Mouse (Mus musculus) lung, embryonic 15.5 days (tissue): Measurements from ENCODE around the gene Slc13a4. TPM values are rescaled to one million over a fixed set of nuclear protein-coding genes. Genes with fewer than 3 reads are reported as not detected.

Experiments used
- ATAC-seq: fragments of 200-750 bp; cut with Nextera tagmentation; 2 replicates; pipeline ENCODE4 v1.8.0; 2017; ENCODE audit warnings: moderate number of reproducible peaks, borderline replicate concordance; ENCODE audit not compliant: low FRiP score, low TSS enrichment; ENCODE audit errors: extremely low read depth
- H3K27ac ChIP-seq: fragments of 300-500 bp; sonication (generic); 2 replicates; pipeline ENCODE4 v1.5.1; 2015; ENCODE audit warnings: moderate library complexity, mild to moderate bottlenecking, inconsistent platforms
- H3K27me3 ChIP-seq: fragments of 300-500 bp; sonication (generic); 2 replicates; pipeline ENCODE4 v1.6.1; 2015; ENCODE audit warnings: inconsistent platforms
- H3K36me3 ChIP-seq: fragments of 300-500 bp; sonication (generic); 2 replicates; pipeline ENCODE4 v1.6.1; 2015; ENCODE audit warnings: inconsistent platforms
- H3K4me1 ChIP-seq: fragments of 300-500 bp; sonication (generic); 2 replicates; pipeline ENCODE4 v1.6.1; 2015; ENCODE audit warnings: inconsistent platforms
- H3K4me2 ChIP-seq: fragments of 300-500 bp; sonication (generic); 2 replicates; pipeline ENCODE4 v1.6.1; 2015; ENCODE audit warnings: inconsistent platforms, mild to moderate bottlenecking, moderate library complexity
- H3K4me3 ChIP-seq: fragments of 300-500 bp; sonication (generic); 2 replicates; pipeline ENCODE4 v1.5.1; 2015; ENCODE audit warnings: mild to moderate bottlenecking, inconsistent platforms
- H3K9ac ChIP-seq: fragments of 300-500 bp; sonication (generic); 2 replicates; pipeline ENCODE4 v1.6.1; 2015; ENCODE audit warnings: inconsistent platforms
- H3K9me3 ChIP-seq: fragments of 300-500 bp; sonication (generic); 2 replicates; pipeline ENCODE4 v1.6.1; 2016; ENCODE audit warnings: inconsistent platforms
- WGBS: fragments of 180-500 bp; shearing (Covaris S2); methylation state at CpG from one replicate; pipeline ENCODE4 v1.1.7; 2015; 5-methylcytosine and 5-hydroxymethylcytosine counted together
- polyA plus RNA-seq: library from polyadenylated mRNA; unstranded; fragments of >200 nt; fragmentation: Nextera tagmentation; extraction: Ambion mirVana; gene quantifications from 2 replicates; pipeline ENCODE4 v1.2.1, GENCODE M21; 2015

Slc13a4 gene
- polyA plus RNA-seq, 1 experiment from 2014 or later: 0.14 TPM

DNA sequence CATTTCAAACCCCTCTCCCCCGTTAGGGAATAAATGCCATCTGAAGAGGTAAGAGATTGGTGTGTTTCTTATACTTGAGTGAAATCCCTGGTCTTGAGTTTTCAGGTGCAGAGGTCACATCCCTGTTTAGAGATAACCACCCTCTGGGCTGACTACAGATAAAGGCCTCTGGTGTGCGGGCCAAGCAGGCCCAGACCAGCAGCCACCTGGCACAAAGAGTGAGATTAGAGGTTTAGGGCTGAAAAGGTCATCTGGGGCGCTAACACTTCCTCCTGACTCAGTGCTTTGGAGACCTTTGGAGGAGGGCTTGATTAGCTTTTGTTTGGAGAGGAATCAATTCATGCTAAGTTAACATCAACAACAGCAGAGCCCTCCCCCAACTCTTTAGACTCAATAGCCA lies 25.7 kb upstream of the Slc13a4 start:
- Histone ChIP-seq H3K4me1 (0 out of 2 replicates have a peak, but pooled peaks cover 2% of the 10 kb centered on the region), H3K9me3 (no peaks in the 10 kb centered on the region), H3K4me3 (no peak overlapping the region), H3K9ac (no peak overlapping the region), H3K4me2 (no peak overlapping the region), H3K27me3 (no peaks in the 10 kb centered on the region), H3K36me3 (no peaks in the 10 kb centered on the region), H3K27ac (no peak overlapping the region)
- no peak for ATAC-seq
- WGBS: 27% methylated on average over 3 of the region's 3 CpGs

DNA sequence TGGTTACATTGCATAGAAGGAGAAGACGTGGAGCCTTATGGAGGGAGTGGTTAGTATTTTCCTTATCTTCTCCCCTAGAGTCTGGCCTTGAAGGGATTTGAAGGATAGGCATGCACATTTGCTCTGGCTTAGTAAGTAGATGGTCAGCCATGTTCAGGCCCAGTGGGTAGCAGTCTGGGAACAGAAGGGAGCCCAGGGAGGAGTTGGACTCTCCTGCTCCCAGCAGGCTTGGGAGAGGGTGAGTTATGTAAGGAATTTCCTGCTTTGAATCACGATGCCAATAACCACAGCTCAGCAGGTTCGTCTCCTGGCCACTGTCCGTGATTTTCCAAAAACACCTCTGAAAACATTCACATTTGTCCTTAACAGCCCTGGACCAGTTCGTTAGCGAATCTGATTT lies 22.9 kb upstream of the Slc13a4 start:
- Histone ChIP-seq H3K4me3 (no peak overlapping the region), H3K4me2 (no peak overlapping the region), H3K9ac (no peak overlapping the region), H3K27ac (no peak overlapping the region), H3K4me1 (peaks cover 11% of the 10 kb centered on the region), H3K9me3 (no peaks in the 10 kb centered on the region), H3K27me3 (no peaks in the 10 kb centered on the region), H3K36me3 (no peaks in the 10 kb centered on the region)
- 29% methylated on average over 6 of the region's 6 CpGs for WGBS
- no peak for ATAC-seq

DNA sequence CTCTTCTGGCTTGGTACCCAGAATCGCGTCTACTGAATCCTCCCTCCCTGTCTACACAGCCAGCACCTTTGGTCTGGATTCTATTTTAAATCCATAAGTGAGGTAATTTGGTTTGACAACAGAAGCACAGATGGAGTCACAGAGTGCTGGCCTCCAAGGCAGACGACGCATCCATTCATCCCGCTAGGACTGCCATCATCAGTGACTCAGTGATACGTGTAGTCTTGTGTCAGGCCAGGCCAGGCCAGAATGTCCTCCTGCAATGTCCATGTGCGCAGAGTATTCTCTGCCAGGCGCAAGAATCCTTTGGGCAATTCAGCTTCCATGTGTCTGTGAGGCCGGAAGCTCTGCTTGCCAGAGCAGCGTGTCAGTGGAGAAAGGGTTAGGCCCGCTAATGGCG lies 22.0 kb upstream of the Slc13a4 start:
- no peaks in the 10 kb centered on the region for H3K36me3 ChIP-seq
- no peaks in the 10 kb centered on the region for H3K9me3 ChIP-seq
- H3K27me3 ChIP-seq: no peaks in the 10 kb centered on the region
- no peak for ATAC-seq
- no peak overlapping the region for H3K9ac ChIP-seq
- no peak overlapping the region for H3K4me3 ChIP-seq
- 93% methylated on average over 12 of the region's 12 CpGs for WGBS
- no peak overlapping the region for H3K27ac ChIP-seq
- peaks cover 13% of the 10 kb centered on the region for H3K4me1 ChIP-seq
- no peak overlapping the region for H3K4me2 ChIP-seq

DNA sequence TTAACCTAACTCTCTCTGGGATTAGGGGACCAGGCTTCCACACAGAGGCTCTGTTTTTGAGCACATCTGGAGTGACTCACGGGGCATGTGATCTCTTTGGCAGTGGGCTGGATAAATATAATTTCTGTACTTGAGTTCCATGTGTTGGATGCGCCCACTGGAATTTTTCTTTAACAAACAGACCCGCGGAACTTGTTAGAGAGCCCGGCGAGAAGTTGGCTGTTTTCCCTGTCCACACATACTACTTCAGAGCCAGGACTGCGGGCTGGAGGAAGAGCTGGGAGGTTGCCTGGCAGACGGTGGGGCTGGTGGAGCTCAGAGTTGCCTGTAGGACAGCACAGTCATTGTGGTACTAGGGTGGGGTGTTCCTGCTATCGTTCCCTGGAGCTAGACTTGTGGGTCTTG lies 18.2 kb upstream of the Slc13a4 start, which contains the start of gene Fam180a:
TSS of gene Fam180a (minus strand) at position 31 of the 405 bp plus-strand sequence.
- 19% methylated on average over 9 of the region's 9 CpGs for WGBS
- no peaks in the 10 kb centered on the region for H3K27me3 ChIP-seq
- H3K36me3 ChIP-seq: no peaks in the 10 kb centered on the region
- H3K27ac ChIP-seq: peak within 1 kb of the TSS; percentile 14; the same call in 1 of the 2 replicates
- no peaks in the 10 kb centered on the region for H3K9me3 ChIP-seq
- H3K4me3 ChIP-seq: no peak within 1 kb of the TSS
- peak; percentile 72; the same call in 1 of the 2 replicates for ATAC-seq
- peaks cover 13% of the 10 kb centered on the region for H3K4me1 ChIP-seq
- H3K4me2 ChIP-seq: no peak within 1 kb of the TSS
- no peak within 1 kb of the TSS for H3K9ac ChIP-seq

DNA sequence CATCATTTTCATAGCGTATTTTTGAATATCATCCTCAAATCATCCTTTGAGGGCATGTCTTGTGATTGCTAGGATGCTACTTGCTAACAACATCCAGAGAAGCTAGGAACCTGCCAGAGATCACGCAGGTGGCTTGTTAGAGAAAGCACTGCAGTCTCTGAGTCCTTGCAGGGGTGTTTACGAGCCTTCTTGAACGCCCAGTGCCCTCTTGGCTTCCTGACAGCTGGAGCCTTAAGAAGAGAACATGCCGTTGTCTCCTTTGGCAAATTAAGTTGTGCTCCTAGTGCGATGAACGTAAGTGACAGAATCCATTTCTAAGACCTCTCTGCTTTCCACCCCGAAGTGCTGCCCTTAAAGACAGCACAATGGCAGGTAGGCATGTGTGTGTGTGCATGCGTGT lies 16.4 kb upstream of the Slc13a4 start:
- Histone ChIP-seq H3K27me3 (no peaks in the 10 kb centered on the region), H3K9me3 (no peaks in the 10 kb centered on the region), H3K9ac (no peak overlapping the region), H3K36me3 (no peaks in the 10 kb centered on the region), H3K4me1 (peaks cover 11% of the 10 kb centered on the region), H3K27ac (no peak overlapping the region), H3K4me2 (no peak overlapping the region), H3K4me3 (no peak overlapping the region)
- WGBS: 61% methylated on average over 9 of the region's 9 CpGs
- no peak for ATAC-seq

DNA sequence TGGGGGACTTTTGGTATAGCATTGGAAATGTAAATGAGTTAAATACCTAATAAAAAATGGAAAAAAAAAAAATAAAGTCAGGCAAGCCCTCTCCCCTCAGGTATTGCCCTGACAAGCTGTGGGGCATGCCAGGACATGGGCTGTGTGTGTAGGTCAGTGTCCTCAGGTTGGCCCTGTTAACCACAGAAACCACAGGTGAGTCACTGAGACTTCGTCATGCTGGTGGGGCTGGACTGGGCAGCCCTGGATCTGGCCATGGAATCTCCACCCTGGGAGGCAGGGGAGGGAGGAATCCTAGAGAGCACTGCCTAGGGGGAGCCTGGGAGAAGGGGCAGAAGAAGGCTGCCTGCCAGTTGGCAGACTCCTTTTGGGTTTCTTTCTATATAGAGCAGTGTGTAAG lies 15.1 kb upstream of the Slc13a4 start:
- Histone ChIP-seq H3K4me3 (no peak overlapping the region), H3K27ac (no peak overlapping the region), H3K36me3 (no peaks in the 10 kb centered on the region), H3K9ac (no peak overlapping the region), H3K27me3 (no peaks in the 10 kb centered on the region), H3K4me2 (no peak overlapping the region), H3K4me1 (peaks cover 11% of the 10 kb centered on the region), H3K9me3 (no peaks in the 10 kb centered on the region)
- 64% methylated on average over 1 of the region's 1 CpGs for WGBS
- no peak for ATAC-seq

DNA sequence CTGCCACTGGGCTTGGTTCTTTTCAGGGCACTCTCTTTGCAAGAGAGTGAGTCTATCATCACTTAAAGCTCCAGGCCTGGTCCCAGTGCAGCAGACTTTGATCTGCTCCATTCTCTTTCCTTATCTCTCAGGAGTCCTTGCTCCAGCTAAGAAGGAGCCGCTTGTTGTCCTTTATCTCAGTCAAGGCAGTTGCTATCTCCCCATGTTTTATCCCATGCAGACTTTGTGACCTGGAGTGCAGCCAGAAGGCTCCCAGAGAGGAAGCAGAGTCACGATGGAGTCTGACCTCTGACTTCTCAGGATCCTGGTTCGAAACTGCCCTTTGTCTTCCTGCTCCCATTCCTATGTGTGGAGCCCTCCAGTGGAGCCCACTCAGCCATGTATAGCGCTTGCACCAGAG lies 13.2 kb upstream of the Slc13a4 start:
- Histone ChIP-seq H3K9me3 (no peaks in the 10 kb centered on the region), H3K4me2 (no peak overlapping the region), H3K27ac (no peak overlapping the region), H3K9ac (no peak overlapping the region), H3K4me3 (no peak overlapping the region), H3K36me3 (no peaks in the 10 kb centered on the region), H3K4me1 (peaks cover 4% of the 10 kb centered on the region; the same call in 1 of the 2 replicates), H3K27me3 (no peaks in the 10 kb centered on the region)
- ATAC-seq: no peak
- WGBS: 47% methylated on average over 4 of the region's 4 CpGs

DNA sequence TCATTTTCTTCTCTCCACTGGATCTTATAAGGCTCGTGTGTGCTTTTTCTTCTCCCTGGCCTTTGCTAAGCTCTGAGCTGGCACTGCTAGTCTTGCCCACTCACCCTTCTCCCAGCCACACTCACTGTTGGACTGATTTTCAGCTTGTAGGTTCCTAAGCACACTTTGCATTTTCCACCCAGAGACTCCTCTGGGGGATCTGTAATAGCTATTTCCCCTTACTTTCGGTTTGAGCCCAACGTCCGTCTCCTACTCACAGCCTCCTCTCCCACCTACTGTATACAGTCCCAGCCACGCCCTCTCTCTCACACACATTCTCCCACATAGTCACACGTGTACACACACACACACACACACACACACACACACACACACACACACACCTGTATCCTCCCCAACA lies 11.9 kb upstream of the Slc13a4 start:
- WGBS: 64% methylated on average over 6 of the region's 6 CpGs
- no peaks in the 10 kb centered on the region for H3K9me3 ChIP-seq
- no peaks in the 10 kb centered on the region for H3K27me3 ChIP-seq
- no peak overlapping the region for H3K4me2 ChIP-seq
- H3K9ac ChIP-seq: no peak overlapping the region
- H3K36me3 ChIP-seq: no peaks in the 10 kb centered on the region
- no peak overlapping the region for H3K4me3 ChIP-seq
- no peak overlapping the region for H3K27ac ChIP-seq
- no peak for ATAC-seq
- no peaks in the 10 kb centered on the region for H3K4me1 ChIP-seq

DNA sequence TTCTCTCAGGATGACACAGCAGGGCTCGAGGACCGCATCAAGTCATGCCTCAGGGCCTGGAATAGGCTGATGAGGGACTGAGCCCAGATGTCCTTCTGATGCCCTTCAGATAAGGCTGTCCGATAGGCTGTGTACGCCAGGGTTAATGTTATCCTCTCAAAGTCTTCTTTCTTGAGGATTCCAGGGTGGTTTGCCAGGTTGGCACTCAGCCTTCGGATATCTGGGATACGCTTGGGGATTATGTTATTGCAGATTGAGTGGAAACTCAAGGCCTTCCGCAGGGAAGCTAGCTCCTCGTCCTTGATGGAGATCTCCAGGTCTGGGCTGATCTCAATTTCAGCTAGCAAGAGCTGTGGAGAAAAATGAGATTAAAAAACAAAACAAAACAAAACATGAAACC lies 5.6 kb upstream of the Slc13a4 start:
- Histone ChIP-seq H3K9me3 (no peaks in the 10 kb centered on the region), H3K4me1 (no peaks in the 10 kb centered on the region), H3K4me2 (no peak overlapping the region), H3K36me3 (no peaks in the 10 kb centered on the region), H3K4me3 (no peak overlapping the region), H3K27ac (no peak overlapping the region), H3K9ac (no peak overlapping the region), H3K27me3 (no peaks in the 10 kb centered on the region)
- WGBS: 88% methylated on average over 8 of the region's 8 CpGs
- no peak; the same call in 1 of the 2 replicates for ATAC-seq

DNA sequence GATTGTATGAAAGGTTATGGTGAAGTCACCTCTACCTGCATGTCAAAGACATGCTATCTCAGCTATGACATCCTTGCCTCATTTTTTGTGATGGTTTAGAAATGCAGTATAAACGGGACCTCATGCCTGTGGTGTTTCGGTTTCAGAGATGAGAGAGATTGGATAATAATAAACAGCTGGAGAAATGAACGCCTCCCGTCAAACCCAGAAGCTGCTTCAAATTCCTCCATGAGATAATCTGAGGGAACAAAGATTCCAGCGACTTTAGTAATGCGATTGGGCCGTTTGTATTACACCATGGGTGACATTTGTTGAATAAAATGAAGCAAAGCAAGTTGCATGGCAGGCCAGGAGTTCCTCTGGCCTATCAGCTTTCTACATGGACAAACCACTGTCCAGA lies 1.5 kb upstream of the Slc13a4 start:
- no peaks in the 10 kb centered on the region for H3K9me3 ChIP-seq
- no peaks in the 10 kb centered on the region for H3K36me3 ChIP-seq
- H3K27me3 ChIP-seq: no peaks in the 10 kb centered on the region
- H3K9ac ChIP-seq: no peak overlapping the region
- 40% methylated on average over 7 of the region's 7 CpGs for WGBS
- no peak overlapping the region for H3K4me2 ChIP-seq
- H3K27ac ChIP-seq: no peak overlapping the region
- H3K4me3 ChIP-seq: no peak overlapping the region
- H3K4me1 ChIP-seq: no peaks in the 10 kb centered on the region
- no peak for ATAC-seq

DNA sequence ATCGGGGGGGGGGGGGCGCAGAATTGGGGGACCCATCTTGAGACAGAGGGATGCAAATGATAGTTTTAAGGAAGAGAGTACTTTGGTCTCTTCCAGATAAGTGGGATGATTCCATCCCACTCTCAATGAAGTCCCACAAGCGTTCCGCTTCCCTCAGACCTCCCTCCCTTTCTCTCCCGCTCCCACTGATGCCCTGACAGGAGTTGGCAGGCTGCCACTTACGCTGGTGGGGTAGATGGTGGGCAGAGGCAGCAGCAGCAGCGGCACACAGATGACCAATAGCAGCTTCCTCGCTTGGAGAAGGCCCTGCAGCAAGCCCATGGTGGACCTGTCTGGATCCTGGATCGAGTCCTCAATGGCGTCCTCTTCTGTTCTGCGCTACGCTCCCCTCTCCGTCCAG lies 795 bp downstream of the Slc13a4 start:
- H3K4me2 ChIP-seq: no peak overlapping the region

DNA sequence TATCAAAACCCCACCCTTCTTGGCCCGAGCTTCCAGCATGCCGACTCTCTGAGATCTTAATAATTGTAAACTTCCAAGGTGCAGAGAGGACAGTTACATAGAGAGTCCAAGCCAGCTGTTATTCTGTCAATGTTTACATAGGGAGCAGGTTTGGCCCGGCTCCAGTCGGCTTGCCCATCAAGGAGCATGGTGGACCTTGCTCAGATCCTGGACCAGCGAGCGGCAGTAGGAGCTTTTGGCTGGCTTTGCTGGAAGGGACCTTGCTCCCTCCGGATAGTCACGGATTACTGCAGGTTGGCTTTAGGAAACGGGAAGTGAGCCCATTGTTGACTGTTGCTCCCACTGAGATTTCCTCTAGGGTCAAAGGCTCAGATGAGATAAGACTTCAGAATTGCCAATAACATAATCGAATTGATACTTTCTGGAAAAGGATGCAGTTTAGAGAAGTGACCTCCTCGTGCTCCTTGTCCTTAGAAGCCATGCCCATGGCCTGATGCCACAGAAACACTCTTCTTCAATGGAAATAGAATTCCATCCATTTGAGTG lies 4.5 kb downstream of the Slc13a4 start:
- WGBS: 51% methylated on average over 11 of the region's 11 CpGs
- Histone ChIP-seq H3K27me3 (no peaks in the 10 kb centered on the region), H3K4me3 (no peak overlapping the region), H3K4me2 (no peak overlapping the region), H3K27ac (no peak overlapping the region), H3K9ac (no peak overlapping the region), H3K36me3 (no peaks in the 10 kb centered on the region), H3K9me3 (no peaks in the 10 kb centered on the region), H3K4me1 (no peaks in the 10 kb centered on the region)
- no peak for ATAC-seq

More for the DNA sequence above, 795 bp downstream of the Slc13a4 start:
- no peaks in the 10 kb centered on the region for H3K27me3 ChIP-seq
- no peaks in the 10 kb centered on the region for H3K4me1 ChIP-seq
- ATAC-seq: no peak
- no peaks in the 10 kb centered on the region for H3K36me3 ChIP-seq
- no peak overlapping the region for H3K27ac ChIP-seq
- H3K9ac ChIP-seq: no peak overlapping the region
- no peak overlapping the region for H3K4me3 ChIP-seq
- WGBS: 70% methylated on average over 13 of the region's 13 CpGs
- no peaks in the 10 kb centered on the region for H3K9me3 ChIP-seq

DNA sequence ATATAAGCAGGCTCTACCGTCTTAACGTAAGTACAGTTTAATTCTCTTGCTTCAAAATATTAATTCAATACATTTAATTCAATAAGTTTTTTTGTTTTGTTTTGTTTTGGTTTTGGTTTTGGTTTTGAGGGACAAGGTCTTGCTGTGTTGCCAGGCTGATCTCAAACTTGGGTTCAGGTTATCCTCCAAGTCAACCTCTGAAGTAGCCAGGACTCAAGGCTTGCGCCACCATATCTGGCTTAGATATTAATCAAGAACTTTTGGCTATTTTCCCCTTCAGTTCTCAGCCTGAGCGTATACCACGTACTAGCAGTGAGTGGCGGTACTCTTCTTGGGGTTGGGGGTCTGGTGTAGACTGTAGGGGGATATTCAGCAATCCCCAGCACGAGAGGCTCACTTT lies 5.3 kb downstream of the Slc13a4 start:
- Histone ChIP-seq H3K4me3 (no peak overlapping the region), H3K9me3 (no peaks in the 10 kb centered on the region), H3K27me3 (no peaks in the 10 kb centered on the region), H3K9ac (no peak overlapping the region), H3K4me1 (no peaks in the 10 kb centered on the region), H3K4me2 (no peak overlapping the region), H3K27ac (no peak overlapping the region), H3K36me3 (no peaks in the 10 kb centered on the region)
- no peak for ATAC-seq
- 94% methylated on average over 7 of the region's 7 CpGs for WGBS
